ENCODE assay signal across 21 mouse cellular contexts in genomic region chr6:66479576-66479975, GRCm38 (mm10).
"Had no signal": no experiment of that assay in that cellular context is flagged by ENCODE, and none has a peak within 500 bp of the region (broad histone marks: within the 10 kb centered on the region; RNA-seq: fewer than 3 reads in every experiment).

No protein-coding gene starts in this region.

- DNase-seq: gastrocnemius, adult 2 months; gastrocnemius, postnatal 10 days; gastrocnemius, postnatal 25 days; heart, adult 18-20 months; heart, postnatal 10 days; heart, postnatal 4 days; kidney, adult 18-20 months; kidney, adult 8-10 months; layer of hippocampus, adult 9-11 months; layer of hippocampus, postnatal 36 days; left cerebral cortex, postnatal 4 days had no signal

- ATAC-seq: intestine, embryonic 15.5 days; intestine, postnatal 0 days; liver, embryonic 12.5 days had no signal

- H3K9me3 ChIP-seq: heart, embryonic 10.5 days; heart, embryonic 12.5 days; hindbrain, embryonic 13.5 days; hindbrain, embryonic 15.5 days; intestine, embryonic 15.5 days; limb, embryonic 13.5 days; limb, embryonic 15.5 days; liver, embryonic 12.5 days had no signal

- H3K27me3 ChIP-seq: heart, embryonic 12.5 days; hindbrain, embryonic 13.5 days; hindbrain, embryonic 15.5 days; intestine, embryonic 15.5 days; limb, embryonic 13.5 days; limb, embryonic 15.5 days; liver, embryonic 12.5 days had no signal

- H3K4me3 ChIP-seq: gastrocnemius, adult 2 months; heart, embryonic 10.5 days; heart, embryonic 12.5 days; hindbrain, embryonic 13.5 days; hindbrain, embryonic 15.5 days; intestine, embryonic 15.5 days; limb, embryonic 13.5 days; limb, embryonic 15.5 days; liver, embryonic 12.5 days had no signal

- H3K27ac ChIP-seq: gastrocnemius, adult 2 months; heart, embryonic 10.5 days; hindbrain, embryonic 13.5 days; hindbrain, embryonic 15.5 days; intestine, embryonic 15.5 days; limb, embryonic 13.5 days; limb, embryonic 15.5 days; liver, embryonic 12.5 days; liver, embryonic 14.5 days had no signal

- H3K4me1 ChIP-seq: heart, embryonic 10.5 days; heart, embryonic 12.5 days; hindbrain, embryonic 13.5 days; hindbrain, embryonic 15.5 days; intestine, embryonic 15.5 days; limb, embryonic 13.5 days; limb, embryonic 15.5 days; liver, embryonic 12.5 days had no signal

- H3K4me2 ChIP-seq: heart, embryonic 12.5 days; hindbrain, embryonic 13.5 days; hindbrain, embryonic 15.5 days; intestine, embryonic 15.5 days; limb, embryonic 13.5 days; limb, embryonic 15.5 days; liver, embryonic 12.5 days had no signal

- H3K9ac ChIP-seq: heart, embryonic 12.5 days; hindbrain, embryonic 13.5 days; hindbrain, embryonic 15.5 days; intestine, embryonic 15.5 days; limb, embryonic 13.5 days; limb, embryonic 15.5 days; liver, embryonic 12.5 days; liver, embryonic 14.5 days had no signal

- H3K36me3 ChIP-seq: heart, embryonic 10.5 days; heart, embryonic 12.5 days; hindbrain, embryonic 13.5 days; hindbrain, embryonic 15.5 days; intestine, embryonic 15.5 days; limb, embryonic 13.5 days; limb, embryonic 15.5 days; liver, embryonic 12.5 days had no signal
